Mouse (Mus musculus): Measurements from ENCODE around the gene Wfdc9.

- TF ChIP-seq CTCF (IDR thresholded peaks at IDR 0.05; ENCODE audit: borderline replicate concordance, control insufficient read depth, extremely low read depth, insufficient read depth, low read length, poor library complexity) (no peak), POLR2A (IDR thresholded peaks at IDR 0.05; ENCODE audit: control insufficient read depth, extremely low read depth, insufficient read depth, low read length, poor library complexity) (no peak)
These were observed 37.3 kb downstream of the Wfdc9 start for GRCm38 (mm10) chr2:164619050-164619449.
